Mouse (Mus musculus) embryo, embryonic 9.5 days (tissue): ENCODE results near the gene Mycbp2.
A peak's percentile ranks its signal among the peaks of the same experiment; 100 is the strongest.

ENCODE experiments used
- DNase-seq: peaks from one replicate; pipeline ENCODE4 v3.0.0-alpha.2; 2017; ENCODE audit errors: extremely low spot score

The Mycbp2 gene

GRCm38 (mm10) chr14:103072731-103073130 is 273.9 kb downstream of the Mycbp2 start:
- no peak for DNase-seq

GRCm38 (mm10) chr14:103071471-103071870 is 275.1 kb downstream of the Mycbp2 start:
- no peak for DNase-seq

- DNase-seq = peak; percentile 11
Measured at GRCm38 (mm10) chr14:103070790-103071189, 275.8 kb downstream of the Mycbp2 start.

GRCm38 (mm10) chr14:103069864-103070611 is 276.6 kb downstream of the Mycbp2 start, which contains the start of gene Cln5:
Gene Cln5, plus strand, starts transcription at chr14:103070216.
- peak; percentile 93 for DNase-seq

- DNase-seq = no peak
Measured at GRCm38 (mm10) chr14:103069465-103069863, 277.1 kb downstream of the Mycbp2 start.

GRCm38 (mm10) chr14:103065294-103066167 is 281.1 kb downstream of the Mycbp2 start:
- DNase-seq = peak; percentile 58
